Mouse (Mus musculus) E14TG2a.4 (cell line): ENCODE data around the gene 2010109A12Rik.

ENCODE experiments used
- CTCF ChIP-seq: conservative IDR thresholded peaks from 2 replicates; pipeline ENCODE4 v1.5.1; 2014; ENCODE audit warnings: low read length
- POU5F1 ChIP-seq: IDR thresholded peaks from 2 replicates; pipeline ENCODE4 v1.6.1; 2014; ENCODE audit warnings: low read length, borderline replicate concordance

DNA sequence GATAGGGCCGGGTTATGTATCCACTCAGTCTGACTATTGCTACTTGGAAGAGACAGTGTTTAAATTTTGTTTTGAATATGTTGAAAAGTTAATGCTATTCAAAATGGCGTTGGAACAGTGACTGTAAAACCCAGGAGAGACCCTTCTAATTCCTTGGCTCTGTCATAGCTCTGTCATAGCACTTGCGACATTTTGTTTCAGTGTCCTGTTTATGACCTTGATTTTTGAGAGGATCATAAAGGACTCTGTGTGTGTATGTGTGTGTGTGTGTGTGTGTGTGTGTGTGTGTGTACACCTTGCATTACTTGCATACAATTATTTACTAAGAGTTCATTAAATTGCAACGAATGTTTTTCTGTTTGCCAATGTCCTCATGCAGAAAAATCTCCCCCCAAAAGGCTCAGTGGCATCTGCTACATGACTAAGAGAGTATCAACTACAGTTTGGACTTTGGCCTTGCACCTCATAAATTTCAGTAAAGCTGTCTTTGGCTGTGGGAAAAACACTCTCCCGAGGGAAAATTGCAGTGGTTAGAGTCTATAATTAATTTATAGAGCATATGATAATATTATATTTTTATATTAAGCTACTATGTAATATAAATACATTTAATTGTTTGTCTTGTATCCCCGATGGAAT is 43.7 kb downstream of the 2010109A12Rik start:
- TF ChIP-seq CTCF (no peak), POU5F1 (no peak)
